Mouse (Mus musculus): ENCODE measurements around the gene Cep85l. TPM values are rescaled to one million over a fixed set of nuclear protein-coding genes. Genes with fewer than 3 reads are reported as not detected.

The Cep85l gene
- polyA plus RNA-seq, 1 experiment from 2014 or later: 3.4 TPM

DNA sequence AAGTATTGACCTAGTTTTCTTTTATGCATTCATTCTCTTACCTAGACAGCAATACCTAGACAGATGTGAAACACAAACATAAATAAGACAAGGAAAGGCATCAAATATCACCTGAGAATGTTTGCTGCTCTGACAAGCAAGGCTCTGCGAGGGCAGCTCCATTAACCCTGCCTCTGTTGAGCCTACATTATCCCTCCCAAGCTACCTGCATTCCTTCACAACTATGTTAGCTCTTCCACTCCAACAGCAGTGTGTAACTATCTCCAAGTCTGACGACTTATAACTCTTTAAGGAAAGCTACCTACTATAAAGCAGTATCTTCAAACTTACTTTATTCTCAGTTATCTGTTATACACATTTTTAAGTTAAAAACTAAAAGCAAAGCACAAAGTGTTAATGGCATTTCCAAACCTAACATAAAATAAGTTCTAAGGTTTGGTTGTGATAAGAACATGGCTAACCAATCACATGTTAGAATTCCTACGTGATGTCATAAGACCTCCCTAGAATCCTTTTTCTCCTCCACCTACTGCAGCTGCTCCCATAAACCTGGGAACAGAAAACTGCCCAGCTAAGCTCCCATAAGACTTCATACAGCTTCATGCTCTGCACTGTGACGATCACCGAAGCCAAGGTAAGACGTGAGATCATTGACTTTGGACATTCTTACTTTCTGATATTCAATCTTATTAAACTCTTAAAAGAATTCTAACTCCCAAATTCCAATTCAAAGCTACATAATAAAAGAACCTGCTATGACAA lies 42.4 kb downstream of the Cep85l start, which contains the start of gene Pln:
Gene Pln, plus strand, starts transcription at position 506 of the 762 bp plus-strand sequence.
- Histone ChIP-seq H3K9ac (no peak within 1 kb of the TSS), H3K9me3 (replicated peaks) (no peaks in the 10 kb centered on the region), H3K27me3 (no peaks in the 10 kb centered on the region), H3K4me3 (replicated peaks) (no peak within 1 kb of the TSS), H3K4me2 (no peak within 1 kb of the TSS), H3K27ac (no peak within 1 kb of the TSS), H3K36me3 (no peaks in the 10 kb centered on the region), H3K4me1 (no peaks in the 10 kb centered on the region)
- no peak for ATAC-seq (replicated peaks; ENCODE audit: low FRiP score)
- WGBS: 76% methylated on average over 6 of the region's 6 CpGs

- 88% methylated on average over 3 of the region's 3 CpGs for WGBS
- no peak overlapping the region for H3K27ac ChIP-seq
- no peak overlapping the region for H3K4me3 ChIP-seq (replicated peaks)
- ATAC-seq (replicated peaks; ENCODE audit: low FRiP score): no peak
- no peak overlapping the region for H3K9ac ChIP-seq
- H3K27me3 ChIP-seq: no peaks in the 10 kb centered on the region
- no peak overlapping the region for H3K4me2 ChIP-seq
- H3K4me1 ChIP-seq: no peaks in the 10 kb centered on the region
- H3K36me3 ChIP-seq: no peaks in the 10 kb centered on the region
- H3K9me3 ChIP-seq (replicated peaks): no peaks in the 10 kb centered on the region
Observed at GRCm38 (mm10) chr10:53335974-53336373, 43.8 kb downstream of the Cep85l start.

DNA sequence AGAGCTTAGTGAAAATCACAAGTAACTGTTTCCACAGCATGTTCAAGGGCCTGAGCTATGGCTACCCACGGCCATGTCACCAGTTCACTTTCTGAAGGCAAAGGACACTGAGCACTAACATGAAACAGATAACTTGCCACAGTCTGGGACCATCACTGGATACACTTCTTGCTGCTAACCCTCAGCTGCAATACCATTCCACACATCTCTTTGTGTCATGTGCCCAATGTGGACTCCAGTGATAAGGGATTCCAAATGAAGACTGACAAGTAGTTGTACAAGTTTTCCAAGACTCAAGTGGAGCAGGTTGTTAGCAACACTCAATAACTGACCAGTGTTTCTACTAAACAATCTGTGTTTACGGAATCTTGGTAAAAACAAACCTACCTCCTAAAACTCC lies 44.5 kb downstream of the Cep85l start:
- Histone ChIP-seq H3K27ac (no peak overlapping the region), H3K4me1 (no peaks in the 10 kb centered on the region), H3K36me3 (no peaks in the 10 kb centered on the region), H3K27me3 (no peaks in the 10 kb centered on the region), H3K4me2 (no peak overlapping the region), H3K4me3 (replicated peaks) (no peak overlapping the region), H3K9me3 (replicated peaks) (no peaks in the 10 kb centered on the region), H3K9ac (no peak overlapping the region)
- ATAC-seq (replicated peaks; ENCODE audit: low FRiP score): no peak
- WGBS: 81% methylated on average over 2 of the region's 2 CpGs

DNA sequence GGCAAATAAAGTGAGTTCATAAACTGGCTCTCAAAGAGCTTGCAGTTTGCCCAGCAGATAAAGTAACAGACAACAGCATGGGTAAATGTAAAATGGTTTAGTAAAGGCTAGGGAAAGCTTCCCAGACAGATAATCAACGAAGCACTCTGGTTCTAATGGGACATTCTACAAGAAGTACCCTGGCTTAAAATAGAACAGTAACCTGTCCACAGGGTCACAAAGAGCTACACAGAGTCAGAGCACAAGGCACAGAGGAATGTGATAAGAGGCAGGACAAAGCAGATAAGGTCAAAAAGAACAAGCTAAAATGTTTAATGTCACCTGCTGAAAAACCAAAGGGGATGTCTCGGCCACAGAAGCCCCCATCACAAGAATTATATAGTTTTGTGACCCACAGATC lies 47.0 kb downstream of the Cep85l start:
- Histone ChIP-seq H3K9ac (no peak overlapping the region), H3K4me2 (no peak overlapping the region), H3K27ac (no peak overlapping the region), H3K4me3 (replicated peaks) (no peak overlapping the region), H3K27me3 (no peaks in the 10 kb centered on the region), H3K4me1 (no peaks in the 10 kb centered on the region), H3K9me3 (replicated peaks) (no peaks in the 10 kb centered on the region), H3K36me3 (no peaks in the 10 kb centered on the region)
- WGBS: 84% methylated on average over 2 of the region's 2 CpGs
- no peak for ATAC-seq (replicated peaks; ENCODE audit: low FRiP score)

GRCm38 (mm10) chr10:53329257-53329656 lies 50.5 kb downstream of the Cep85l start:
- Histone ChIP-seq H3K27ac (no peak overlapping the region), H3K27me3 (no peaks in the 10 kb centered on the region), H3K4me3 (replicated peaks) (no peak overlapping the region), H3K9ac (no peak overlapping the region), H3K4me1 (0 out of 2 replicates have a peak, but pooled peaks cover 3% of the 10 kb centered on the region), H3K4me2 (no peak overlapping the region), H3K36me3 (no peaks in the 10 kb centered on the region), H3K9me3 (replicated peaks) (no peaks in the 10 kb centered on the region)
- 63% methylated on average over 3 of the region's 3 CpGs for WGBS
- no peak for ATAC-seq (replicated peaks; ENCODE audit: low FRiP score)

DNA sequence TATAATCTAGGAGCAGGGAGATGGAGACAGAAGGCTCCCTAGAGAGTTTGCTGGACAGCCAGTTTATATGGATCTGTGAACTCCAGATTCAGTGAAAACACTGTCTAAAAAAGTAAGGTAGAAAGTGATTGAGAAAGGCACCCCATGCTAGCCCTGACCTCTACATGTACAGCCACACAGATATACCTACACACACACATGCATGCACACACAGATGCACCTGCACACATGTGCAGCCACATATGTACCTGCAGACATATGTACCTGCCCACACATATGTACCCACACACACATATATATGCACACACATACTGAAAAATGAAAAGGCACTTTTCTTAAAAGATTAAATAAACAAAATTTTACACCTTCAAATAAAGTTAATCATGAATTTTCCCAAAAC lies 53.4 kb downstream of the Cep85l start:
- H3K4me3 ChIP-seq (replicated peaks): no peak overlapping the region
- no peaks in the 10 kb centered on the region for H3K27me3 ChIP-seq
- H3K36me3 ChIP-seq: no peaks in the 10 kb centered on the region
- no peak overlapping the region for H3K4me2 ChIP-seq
- H3K9me3 ChIP-seq (replicated peaks): no peaks in the 10 kb centered on the region
- ATAC-seq (replicated peaks; ENCODE audit: low FRiP score): no peak
- no peak overlapping the region for H3K27ac ChIP-seq
- no peak overlapping the region for H3K9ac ChIP-seq
- 0 out of 2 replicates have a peak, but pooled peaks cover 3% of the 10 kb centered on the region for H3K4me1 ChIP-seq

- Histone ChIP-seq H3K36me3 (no peaks in the 10 kb centered on the region), H3K9me3 (replicated peaks) (no peaks in the 10 kb centered on the region), H3K4me3 (replicated peaks) (no peak overlapping the region), H3K9ac (no peak overlapping the region), H3K4me1 (0 out of 2 replicates have a peak, but pooled peaks cover 3% of the 10 kb centered on the region), H3K27ac (peak overlapping the region; percentile 67; the same call in 1 of the 2 replicates), H3K27me3 (no peaks in the 10 kb centered on the region), H3K4me2 (no peak overlapping the region)
- peak; percentile 73 for ATAC-seq (replicated peaks; ENCODE audit: low FRiP score)
- WGBS: 45% methylated on average over 1 of the region's 1 CpGs
Observed at GRCm38 (mm10) chr10:53324663-53325062, 55.1 kb downstream of the Cep85l start.

GRCm38 (mm10) chr10:53323367-53323766 lies 56.4 kb downstream of the Cep85l start:
- Histone ChIP-seq H3K27ac (no peak overlapping the region), H3K4me2 (no peak overlapping the region), H3K9ac (no peak overlapping the region), H3K27me3 (no peaks in the 10 kb centered on the region), H3K4me1 (0 out of 2 replicates have a peak, but pooled peaks cover 3% of the 10 kb centered on the region), H3K9me3 (replicated peaks) (no peaks in the 10 kb centered on the region), H3K36me3 (no peaks in the 10 kb centered on the region), H3K4me3 (replicated peaks) (no peak overlapping the region)
- ATAC-seq (replicated peaks; ENCODE audit: low FRiP score): no peak

DNA sequence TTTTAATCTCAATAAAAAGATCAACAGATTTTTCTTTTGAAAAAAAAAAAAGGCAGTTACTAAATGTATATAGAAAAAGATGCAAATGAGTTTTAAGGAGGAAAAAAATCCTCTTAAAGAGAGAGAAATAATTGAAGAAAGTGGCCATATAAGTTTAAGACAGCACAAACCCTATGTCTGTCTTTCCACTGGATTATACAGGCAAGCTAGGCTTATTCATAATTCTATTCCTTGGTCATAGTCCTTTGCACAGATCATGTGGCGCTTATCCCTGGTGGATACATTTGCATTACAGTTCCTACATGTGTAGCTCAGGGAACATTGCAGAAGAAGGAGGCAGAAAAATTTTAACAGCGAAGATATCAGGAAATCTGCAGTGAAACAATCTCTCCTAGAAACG lies 73.1 kb downstream of the Cep85l start:
- H3K4me1 ChIP-seq: no peaks in the 10 kb centered on the region
- no peak for ATAC-seq (replicated peaks; ENCODE audit: low FRiP score)
- no peak overlapping the region for H3K9ac ChIP-seq
- no peak overlapping the region for H3K27ac ChIP-seq
- no peaks in the 10 kb centered on the region for H3K27me3 ChIP-seq
- no peaks in the 10 kb centered on the region for H3K9me3 ChIP-seq (replicated peaks)
- H3K4me3 ChIP-seq (replicated peaks): no peak overlapping the region
- 0 out of 2 replicates have a peak, but pooled peaks cover 7% of the 10 kb centered on the region for H3K36me3 ChIP-seq
- no peak overlapping the region for H3K4me2 ChIP-seq
- 98% methylated on average over 3 of the region's 3 CpGs for WGBS

- Histone ChIP-seq H3K27me3 (no peaks in the 10 kb centered on the region), H3K4me2 (no peak overlapping the region), H3K4me1 (no peaks in the 10 kb centered on the region), H3K9me3 (replicated peaks) (no peaks in the 10 kb centered on the region), H3K36me3 (peaks cover 9% of the 10 kb centered on the region; the same call in 1 of the 2 replicates), H3K27ac (no peak overlapping the region), H3K9ac (no peak overlapping the region), H3K4me3 (replicated peaks) (no peak overlapping the region)
- 34% methylated on average over 3 of the region's 3 CpGs for WGBS
- ATAC-seq (replicated peaks; ENCODE audit: low FRiP score): no peak
Observed at GRCm38 (mm10) chr10:53305867-53306266, 73.9 kb downstream of the Cep85l start.

GRCm38 (mm10) chr10:53285147-53285546 lies 94.6 kb downstream of the Cep85l start:
- no peak overlapping the region for H3K4me2 ChIP-seq

GRCm38 (mm10) chr10:53272228-53272627 lies 107.5 kb downstream of the Cep85l start:
- ATAC-seq (replicated peaks; ENCODE audit: low FRiP score): no peak
- no peak overlapping the region for H3K4me2 ChIP-seq

More at GRCm38 (mm10) chr10:53285147-53285546, 94.6 kb downstream of the Cep85l start:
- Histone ChIP-seq H3K27me3 (no peaks in the 10 kb centered on the region), H3K36me3 (peaks cover 21% of the 10 kb centered on the region), H3K27ac (no peak overlapping the region), H3K9ac (no peak overlapping the region), H3K9me3 (replicated peaks) (no peaks in the 10 kb centered on the region), H3K4me3 (replicated peaks) (no peak overlapping the region), H3K4me1 (no peaks in the 10 kb centered on the region)
- no peak for ATAC-seq (replicated peaks; ENCODE audit: low FRiP score)

GRCm38 (mm10) chr10:53262021-53262420 lies 117.7 kb downstream of the Cep85l start:
- Histone ChIP-seq H3K4me1 (no peaks in the 10 kb centered on the region), H3K27ac (no peak overlapping the region), H3K36me3 (no peaks in the 10 kb centered on the region), H3K9ac (no peak overlapping the region), H3K4me3 (replicated peaks) (no peak overlapping the region), H3K9me3 (replicated peaks) (no peaks in the 10 kb centered on the region), H3K4me2 (no peak overlapping the region), H3K27me3 (no peaks in the 10 kb centered on the region)
- 81% methylated on average over 1 of the region's 1 CpGs for WGBS
- ATAC-seq (replicated peaks; ENCODE audit: low FRiP score): no peak

More at GRCm38 (mm10) chr10:53272228-53272627, 107.5 kb downstream of the Cep85l start:
- Histone ChIP-seq H3K4me1 (no peaks in the 10 kb centered on the region), H3K4me3 (replicated peaks) (no peak overlapping the region), H3K36me3 (peaks cover 6% of the 10 kb centered on the region), H3K9ac (no peak overlapping the region), H3K27me3 (no peaks in the 10 kb centered on the region), H3K27ac (no peak overlapping the region), H3K9me3 (replicated peaks) (no peaks in the 10 kb centered on the region)
